Mouse (Mus musculus) intestine, embryonic 16.5 days (tissue): ENCODE data around the gene Chm. TPM values are rescaled to one million over a fixed set of nuclear protein-coding genes. Genes with fewer than 3 reads are reported as not detected.

Source experiments
- ATAC-seq: fragments of 200-750 bp; cut with Nextera tagmentation; 2 replicates; pipeline ENCODE4 v1.8.0; 2017; ENCODE audit warnings: moderate TSS enrichment, moderate library complexity
- H3K27ac ChIP-seq: fragments of 300-500 bp; sonication (generic); 2 replicates; pipeline ENCODE4 v1.5.1; 2014; ENCODE audit warnings: mild to moderate bottlenecking, low read length
- H3K27me3 ChIP-seq: fragments of 300-500 bp; sonication (generic); replicated peaks from 2 replicates; pipeline ENCODE4 v1.6.1; 2014; ENCODE audit warnings: low read length, control low read depth, mixed read lengths; ENCODE audit not compliant: control insufficient read depth, insufficient read depth
- H3K36me3 ChIP-seq: fragments of 300-500 bp; sonication (generic); 2 replicates; pipeline ENCODE4 v1.6.1; 2014; ENCODE audit warnings: low read length, control low read depth; ENCODE audit not compliant: control insufficient read depth, insufficient read depth
- H3K4me1 ChIP-seq: fragments of 300-500 bp; sonication (generic); 2 replicates; pipeline ENCODE4 v1.6.1; 2014; ENCODE audit warnings: low read length, control low read depth, mixed read lengths; ENCODE audit not compliant: control insufficient read depth, insufficient read depth
- H3K4me2 ChIP-seq: fragments of 300-500 bp; sonication (generic); 2 replicates; pipeline ENCODE4 v1.6.1; 2014; ENCODE audit warnings: low read depth, low read length, control low read depth
- H3K4me3 ChIP-seq: fragments of 300-500 bp; sonication (generic); 2 replicates; pipeline ENCODE4 v1.5.1; 2014; ENCODE audit warnings: mild to moderate bottlenecking, low read length
- H3K9ac ChIP-seq: fragments of 300-500 bp; sonication (generic); 2 replicates; pipeline ENCODE4 v1.6.1; 2014; ENCODE audit warnings: low read depth, low read length
- H3K9me3 ChIP-seq: fragments of 300-500 bp; sonication (generic); 2 replicates; pipeline ENCODE4 v1.6.1; 2016; ENCODE audit warnings: low read length, control low read depth; ENCODE audit not compliant: control insufficient read depth
- WGBS: fragments of 180-500 bp; shearing (Covaris S2); extraction: QIAGEN DNeasy Blood & Tissue Kit; methylation state at CpG from one replicate; pipeline ENCODE4 v1.1.7; 2014; 5-methylcytosine and 5-hydroxymethylcytosine counted together
- microRNA counts: library from miRNA; unstranded; fragments of <30 nt; microRNA quantifications from one replicate; lab custom pipeline; 2016
- microRNA-seq: library from miRNA; unstranded; fragments of <30 nt; microRNA quantifications from one replicate; pipeline ENCODE4, GENCODE M21; 2016
- polyA plus RNA-seq: library from polyadenylated mRNA; unstranded; fragments of >200 nt; fragmentation: Nextera tagmentation; extraction: Ambion mirVana; gene quantifications from 2 replicates; pipeline ENCODE4 v1.2.1, GENCODE M21; 2015

The Chm gene
- polyA plus RNA-seq, 1 experiment from 2014 or later = 9.5 TPM

GRCm38 (mm10) chrX:113074823-113075222 lies 110.5 kb downstream of the Chm start:
- H3K27ac ChIP-seq = no peak overlapping the region
- no peaks in the 10 kb centered on the region for H3K4me1 ChIP-seq
- H3K9ac ChIP-seq = no peak overlapping the region
- H3K9me3 ChIP-seq = no peaks in the 10 kb centered on the region
- H3K4me2 ChIP-seq = no peak overlapping the region
- H3K36me3 ChIP-seq = no peaks in the 10 kb centered on the region
- ATAC-seq = no peak
- no peak overlapping the region for H3K4me3 ChIP-seq
- WGBS = 80% methylated on average over 4 of the region's 4 CpGs
- H3K27me3 ChIP-seq = no peaks in the 10 kb centered on the region

DNA sequence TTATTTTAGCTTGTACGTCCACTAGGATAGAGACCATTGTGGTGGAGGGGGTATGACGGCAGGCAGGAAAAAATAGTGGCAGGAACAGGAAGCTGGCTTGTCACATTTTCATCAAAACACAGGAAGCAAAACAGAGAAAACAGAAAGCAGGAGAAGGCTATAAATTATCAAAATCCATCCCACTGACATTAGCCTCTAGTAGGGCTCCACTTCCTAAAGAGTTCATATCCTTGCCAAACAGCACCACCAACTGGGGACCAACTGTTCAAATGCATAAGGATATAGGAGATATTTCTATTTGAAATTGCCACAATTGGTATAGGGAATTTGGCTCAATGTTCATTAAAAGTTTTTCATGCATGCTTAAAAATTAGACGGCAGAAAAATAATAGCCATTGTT lies 181.7 kb downstream of the Chm start:
- no peak overlapping the region for H3K9ac ChIP-seq
- no peaks in the 10 kb centered on the region for H3K4me1 ChIP-seq
- H3K4me3 ChIP-seq = no peak overlapping the region
- no peak for ATAC-seq
- H3K27me3 ChIP-seq = no peaks in the 10 kb centered on the region
- H3K36me3 ChIP-seq = no peaks in the 10 kb centered on the region
- 75% methylated on average over 3 of the region's 3 CpGs for WGBS
- no peak overlapping the region for H3K4me2 ChIP-seq
- no peaks in the 10 kb centered on the region for H3K9me3 ChIP-seq
- H3K27ac ChIP-seq = no peak overlapping the region

GRCm38 (mm10) chrX:113002192-113002591 lies 183.1 kb downstream of the Chm start:
- no peak overlapping the region for H3K4me3 ChIP-seq
- H3K9ac ChIP-seq = no peak overlapping the region
- no peaks in the 10 kb centered on the region for H3K27me3 ChIP-seq
- H3K4me2 ChIP-seq = no peak overlapping the region
- no peaks in the 10 kb centered on the region for H3K36me3 ChIP-seq
- no peaks in the 10 kb centered on the region for H3K4me1 ChIP-seq
- WGBS = 71% methylated on average over 3 of the region's 3 CpGs
- H3K9me3 ChIP-seq = no peaks in the 10 kb centered on the region
- H3K27ac ChIP-seq = no peak overlapping the region
- no peak for ATAC-seq

MicroRNAs within 50 kb of the gene (microRNA counts, 519-probe panel; counts per million panel counts)
- microRNA mmu-miR-361 (lab: Ali Mortazavi, UCI) = 2,445 counts per million, percentile 59 among the panel's probes with 10 or more counts

Small RNAs within 50 kb of the gene (microRNA-seq; reads per million reads assigned to microRNA genes)
- gene Mir361 = 2,843 reads per million, percentile 83 among the genes with 10 or more reads in this experiment

Other genes starting within 250 kb of the Chm start
- 3.0 and 3.2 TPM in 2 replicates for gene Dach2, start 112.0 kb upstream of the Chm start, polyA plus RNA-seq